Mouse (Mus musculus) layer of hippocampus, postnatal 10 days (tissue): ENCODE results near the gene Aff3. TPM values are rescaled to one million over a fixed set of nuclear protein-coding genes. Genes with fewer than 3 reads are reported as not detected.

Source experiments
- DNase-seq, 2 experiments: peaks; one replicate each; pipeline ENCODE4 v3.0.0; 2021; ENCODE audit warnings: low spot score in 2 of 2
- total RNA-seq, 2 experiments: library from RNA; stranded (reverse); gene quantifications; 2 replicates each; pipeline ENCODE4 v1.2.3; 2021

Gene Aff3
- total RNA-seq, 2 experiments from 2014 or later: 98.4 to 103 TPM

- DNase-seq: no peak
Observed at GRCm38 (mm10) chr1:38241801-38242200, 423.0 kb downstream of the Aff3 start.

DNA sequence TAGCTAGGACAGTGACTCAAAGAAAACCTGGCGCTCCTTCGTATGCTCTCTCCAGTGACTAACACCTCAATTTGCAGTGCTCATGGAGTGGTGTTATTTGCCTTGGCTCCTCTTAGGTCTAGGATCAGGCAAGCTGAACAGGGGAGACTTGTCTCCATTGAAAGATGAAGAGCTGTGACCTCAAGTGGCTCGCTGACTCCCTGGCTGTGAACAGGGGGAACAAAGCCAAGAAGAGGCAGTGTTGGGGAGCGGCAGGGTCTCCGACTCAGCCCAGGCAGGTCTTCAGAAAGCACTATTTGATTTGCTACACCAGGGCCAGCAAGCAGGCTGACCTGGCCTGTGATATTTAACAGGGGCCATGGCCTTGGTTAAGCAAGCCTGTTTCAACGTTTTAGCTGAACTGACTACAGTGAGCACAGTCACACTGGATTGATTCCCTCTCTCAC, 423.5 kb downstream of the Aff3 start:
- no peak for DNase-seq

DNA sequence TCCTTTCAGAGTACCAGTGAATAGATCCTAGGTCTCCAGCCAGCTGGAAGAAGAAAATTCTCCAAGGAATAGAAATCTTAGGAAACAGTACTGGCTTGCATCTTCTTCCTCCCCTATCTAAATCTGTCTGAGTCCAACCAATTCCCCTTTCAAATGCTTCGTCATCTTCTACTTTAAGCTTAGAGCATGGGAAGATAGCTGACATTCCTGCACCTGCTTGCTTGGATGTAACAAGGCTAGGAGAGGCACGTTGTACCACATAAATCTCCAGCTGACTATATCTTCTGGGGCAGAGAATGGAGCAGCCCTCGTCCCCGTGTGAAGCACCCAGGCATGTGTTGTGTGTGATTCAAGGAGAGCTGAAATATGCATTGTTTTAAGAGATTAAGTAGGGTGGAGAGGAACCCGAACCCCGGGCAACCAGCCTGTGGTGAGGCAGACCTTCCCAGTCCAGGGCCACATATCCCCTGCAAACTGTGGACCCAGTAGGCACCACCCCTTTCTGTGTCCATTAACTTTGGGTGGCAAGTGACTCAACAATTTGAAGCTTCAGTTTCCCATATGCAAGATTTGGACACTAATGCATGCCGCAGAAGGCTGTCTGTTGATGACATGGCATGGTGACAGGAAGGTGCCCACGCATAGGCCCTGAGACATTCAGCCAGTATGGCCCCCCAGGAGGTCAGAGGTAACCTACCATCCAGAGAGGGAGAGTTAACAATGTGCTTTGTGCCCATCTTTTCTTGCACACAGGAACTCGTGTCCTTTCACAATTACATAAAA, 424.1 kb downstream of the Aff3 start:
- no peak for DNase-seq

DNA sequence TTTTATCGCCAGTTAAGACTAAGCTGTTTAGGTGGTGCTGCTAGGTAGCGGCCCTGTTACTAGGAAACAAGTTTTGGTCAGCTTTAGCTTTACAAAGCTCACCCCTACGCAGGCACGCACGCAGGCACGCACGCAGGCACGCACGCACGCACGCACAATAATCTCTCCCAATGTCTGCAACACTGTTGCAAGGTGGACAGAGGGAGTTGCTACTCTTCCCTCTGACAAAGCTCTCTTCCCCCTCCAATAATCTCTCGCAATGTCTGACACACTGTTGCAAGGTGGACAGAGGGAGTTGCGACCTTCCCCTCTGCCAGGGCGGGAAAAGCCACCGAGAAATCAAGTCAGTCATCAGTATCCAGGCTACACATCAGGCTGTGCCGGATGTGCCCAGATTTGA, 425.2 kb downstream of the Aff3 start:
- no peak for DNase-seq

- no peak for DNase-seq
Observed at GRCm38 (mm10) chr1:38237831-38238230, 426.9 kb downstream of the Aff3 start.

- DNase-seq: no peak
Observed at GRCm38 (mm10) chr1:38237027-38237787, 427.5 kb downstream of the Aff3 start.

GRCm38 (mm10) chr1:38233121-38233520, 431.6 kb downstream of the Aff3 start:
- no peak for DNase-seq

GRCm38 (mm10) chr1:38230041-38230440, 434.7 kb downstream of the Aff3 start:
- DNase-seq: no peak

DNA sequence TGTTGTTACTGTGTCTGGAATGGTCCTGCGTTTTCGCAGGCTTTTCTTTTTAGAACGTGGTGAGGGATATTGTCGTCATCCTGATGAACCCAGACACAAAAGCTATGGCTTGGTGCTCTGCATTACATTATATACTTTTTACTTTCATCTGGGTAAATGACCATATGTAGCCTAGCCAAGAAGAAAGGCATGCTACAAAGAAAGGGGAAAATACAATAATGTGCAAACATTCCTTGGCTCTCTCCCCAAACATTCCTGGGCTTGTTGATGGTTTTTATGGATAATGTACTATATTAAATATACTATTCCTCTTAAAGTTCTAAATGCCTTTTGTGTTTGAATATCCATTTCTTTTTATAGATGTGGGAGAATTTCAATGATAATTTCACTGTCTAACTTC, 435.9 kb downstream of the Aff3 start:
- no peak for DNase-seq

GRCm38 (mm10) chr1:38225166-38225565, 439.6 kb downstream of the Aff3 start:
- DNase-seq: no peak

- DNase-seq: no peak
Observed at GRCm38 (mm10) chr1:38222160-38222559, 442.6 kb downstream of the Aff3 start.

GRCm38 (mm10) chr1:38221431-38221830, 443.3 kb downstream of the Aff3 start:
- DNase-seq: no peak

- DNase-seq: no peak
Observed at GRCm38 (mm10) chr1:38217912-38218795, 446.6 kb downstream of the Aff3 start.

- DNase-seq: no peak
Observed at GRCm38 (mm10) chr1:38217098-38217497, 447.7 kb downstream of the Aff3 start.

GRCm38 (mm10) chr1:38213377-38213776, 451.4 kb downstream of the Aff3 start:
- DNase-seq: no peak

DNA sequence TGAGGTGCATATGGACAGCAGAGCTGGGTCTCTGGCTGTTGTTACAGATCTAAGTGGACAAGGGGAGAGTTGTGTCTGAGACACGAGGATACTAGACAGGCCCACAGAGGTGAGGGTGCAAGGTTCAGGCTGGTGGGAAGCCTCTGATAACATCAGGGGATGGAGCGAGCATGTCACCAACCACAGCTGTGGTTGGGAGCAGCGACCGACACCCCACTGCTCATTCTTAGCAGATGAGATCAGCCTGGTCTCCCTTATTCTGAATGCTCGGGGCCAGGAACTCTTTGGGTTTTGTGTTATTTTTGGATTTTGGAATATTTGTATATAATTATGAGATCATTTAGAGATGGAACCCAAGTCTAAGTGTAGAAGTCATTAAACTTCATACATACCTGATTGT, 452.4 kb downstream of the Aff3 start:
- no peak for DNase-seq

DNA sequence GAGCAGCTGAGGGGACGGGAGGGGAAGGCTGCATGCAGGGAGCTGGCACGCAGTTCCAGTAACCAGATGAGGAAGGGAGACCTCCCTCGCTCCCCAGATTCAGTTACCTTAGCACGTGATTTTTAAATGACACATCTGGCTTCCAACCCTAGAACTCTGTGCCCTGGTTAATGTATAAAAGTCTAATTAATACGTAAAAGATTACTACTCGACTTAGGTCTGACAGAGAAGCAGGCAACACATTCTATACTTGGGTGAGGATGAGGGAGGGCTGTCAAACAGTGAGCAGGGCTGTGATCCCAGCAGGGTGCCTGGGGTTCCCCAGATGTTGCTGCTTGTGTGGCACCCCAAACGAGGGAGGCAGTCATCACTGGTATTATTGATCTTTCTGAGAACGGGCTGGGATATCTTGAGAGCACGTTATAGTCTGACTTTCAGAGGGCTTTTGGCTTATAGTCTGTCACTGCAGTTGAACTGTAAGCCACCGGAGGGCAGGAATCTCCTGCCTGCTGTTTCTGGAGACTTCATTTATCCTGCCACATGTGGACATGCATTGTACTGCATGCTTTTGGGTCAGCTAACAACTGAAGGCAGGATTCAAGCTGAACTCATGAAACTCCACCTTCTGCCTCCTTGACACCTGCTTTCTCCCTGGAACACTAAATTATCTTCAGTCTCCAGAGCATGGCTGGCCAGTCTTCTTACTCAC, 462.1 kb downstream of the Aff3 start:
- DNase-seq: peak; percentile 32 to 54

- no peak for DNase-seq
Observed at GRCm38 (mm10) chr1:38201796-38202195, 463.0 kb downstream of the Aff3 start.

DNA sequence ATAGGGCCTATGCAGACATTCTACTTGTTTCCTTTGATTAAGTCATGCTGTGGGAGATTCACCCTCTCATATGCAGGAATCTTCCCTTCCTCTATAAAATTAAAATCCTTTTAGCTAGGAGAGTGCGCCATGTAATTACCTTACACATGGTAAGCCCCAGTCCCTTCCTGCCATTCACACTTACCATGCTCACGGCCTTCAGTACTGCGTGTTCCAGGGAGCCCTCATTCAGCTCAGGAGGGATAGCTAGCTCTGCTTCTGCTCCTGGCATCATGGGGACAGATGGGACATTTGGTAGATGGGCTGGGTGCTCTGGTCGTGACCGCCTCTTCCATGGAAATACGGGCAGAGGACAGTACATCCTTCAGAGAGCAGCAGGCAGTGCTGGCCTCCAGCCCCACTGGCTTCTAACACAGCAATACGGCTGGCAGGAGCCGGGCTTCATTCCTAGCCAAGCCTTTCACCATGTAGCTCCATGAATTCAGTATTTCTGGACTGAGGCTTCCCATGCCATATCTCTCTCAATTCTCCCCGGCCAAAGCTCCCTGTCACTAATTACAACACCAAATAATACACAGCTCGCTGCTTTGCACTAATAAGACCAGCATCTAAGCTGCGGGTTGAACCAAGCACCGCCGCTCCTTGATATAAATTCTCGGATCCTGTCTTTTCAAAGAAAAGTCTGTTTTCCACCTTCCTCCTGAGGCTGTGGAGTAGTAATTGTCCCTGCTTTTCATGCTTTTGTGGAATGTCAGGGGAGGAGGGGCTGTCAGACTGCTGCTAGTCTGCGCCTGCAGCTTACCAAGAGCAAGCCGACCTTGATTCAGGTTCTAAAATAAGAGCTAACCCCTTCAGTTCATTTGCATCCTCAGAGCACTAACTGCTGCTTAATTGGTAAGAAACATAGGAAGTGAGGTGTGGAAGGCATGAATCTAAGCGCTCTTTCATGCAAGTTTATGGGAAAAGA, 464.8 kb downstream of the Aff3 start:
- peak; percentile 66 to 76 for DNase-seq
